Mouse (Mus musculus): ENCODE results near the gene Srp9. TPM values are rescaled to one million over a fixed set of nuclear protein-coding genes. Genes with fewer than 3 reads are reported as not detected.

The Srp9 gene
- total RNA-seq (2023): 75.3 TPM

GRCm38 (mm10) chr1:182124506-182124905 is at the start of gene Srp9:
Gene Srp9, plus strand, starts transcription at chr1:182124737.

GRCm38 (mm10) chr1:182164386-182164785 is 39.8 kb downstream of the Srp9 start, which contains the start of gene Vmn1r1:
Gene Vmn1r1, minus strand, starts transcription at chr1:182164486.

Other genes with a start within 250 kb of the Srp9 start
- 0.65 TPM for gene Enah, start 104.7 kb upstream of the Srp9 start, total RNA-seq (2023)
- not detected for gene Vmn1r1, start 39.7 kb downstream of the Srp9 start, total RNA-seq (2023)
- gene Degs1, start 158.1 kb downstream of the Srp9 start, total RNA-seq (2023): 51.4 TPM
- gene Fbxo28, start 216.9 kb downstream of the Srp9 start, total RNA-seq (2023): 42.0 TPM